ENCODE assay signal across 23 mouse cellular contexts in the genomic region with DNA sequence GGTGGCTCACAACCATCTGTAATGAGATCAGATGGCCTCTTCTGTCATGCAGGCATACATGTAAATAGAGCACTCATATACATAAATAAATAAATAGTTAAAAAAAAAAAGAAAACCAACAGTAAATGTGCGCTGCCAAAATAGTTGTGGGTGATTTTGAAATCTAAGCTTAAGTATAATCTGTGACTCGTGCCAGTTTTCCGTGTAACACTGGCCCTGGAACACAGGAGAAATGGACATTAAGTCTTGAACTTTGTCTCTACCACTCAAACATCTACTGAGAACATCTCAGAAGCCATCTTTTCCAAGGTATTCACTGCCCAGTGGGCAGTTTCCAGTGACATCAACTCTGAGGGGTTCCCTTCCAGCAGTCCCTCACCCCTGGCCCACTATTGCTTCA. TPM values are rescaled to one million over a fixed set of nuclear protein-coding genes. Genes with fewer than 3 reads are reported as not detected.
DNase-seq lines count a peak whose midpoint lies in the region; ATAC-seq lines count a peak whose summit lies in the region.
"Had no signal": no experiment of that assay in that cellular context is flagged by ENCODE, and none has a peak within 500 bp of the region (broad histone marks: within the 10 kb centered on the region; RNA-seq: fewer than 3 reads in every experiment).

No protein-coding gene starts in this region.

- H3K27ac ChIP-seq in brown adipose tissue, adult 24 weeks (replicated peaks; ENCODE audit: low read depth, low read length) = peak overlapping the region; percentile 60; the same call in 1 of the 2 replicates
- no peak overlapping the region for H3K27ac ChIP-seq in forebrain, embryonic 10.5 days
- no peak overlapping the region for H3K27ac ChIP-seq in intestine, embryonic 15.5 days
- H3K27ac ChIP-seq: forebrain, embryonic 12.5 days; forebrain, embryonic 15.5 days; heart, adult 2 months; heart, embryonic 10.5 days; heart, embryonic 13.5 days; hindbrain, embryonic 14.5 days had no signal

- H3K36me3 ChIP-seq in forebrain, embryonic 10.5 days (replicated peaks) = no peaks in the 10 kb centered on the region
- no peaks in the 10 kb centered on the region for H3K36me3 ChIP-seq in intestine, embryonic 15.5 days
- H3K36me3 ChIP-seq: forebrain, embryonic 12.5 days; forebrain, embryonic 15.5 days; G1E; heart, embryonic 10.5 days; heart, embryonic 13.5 days had no signal

- DNase-seq in 3134 (ENCODE audit: extremely low read depth, insufficient read length, low spot score) (peak; percentile 48), 3T3-L1 (ENCODE audit: low read depth, low spot score) (peak; percentile 79)
- DNase-seq in urinary bladder, postnatal 25 days (ENCODE audit: low spot score) = no peak
- no peak for DNase-seq in forebrain, embryonic 10.5 days (ENCODE audit: extremely low spot score, low spot score)
- DNase-seq: adrenal gland, adult 8-10 months; adrenal gland, postnatal 25 days; B cell, adult 2 months; cerebellum, adult 18-20 months; cerebellum, adult 9-10 months; cerebellum, postnatal 14 days; gastrocnemius, postnatal 25 days; heart, adult 2 months; heart, postnatal 14 days; heart, postnatal 4 days had no signal

- H3K4me3 ChIP-seq in brown adipose tissue, adult 24 weeks (ENCODE audit: insufficient read depth, low read depth, low read length) = no peak overlapping the region
- no peak overlapping the region for H3K4me3 ChIP-seq in forebrain, embryonic 10.5 days
- no peak overlapping the region for H3K4me3 ChIP-seq in intestine, embryonic 15.5 days (replicated peaks)
- H3K4me3 ChIP-seq: forebrain, embryonic 12.5 days; forebrain, embryonic 15.5 days; heart, adult 2 months; heart, embryonic 10.5 days; heart, embryonic 13.5 days had no signal

- H3K9ac ChIP-seq in intestine, embryonic 15.5 days = no peak overlapping the region
- H3K9ac ChIP-seq: forebrain, embryonic 12.5 days; forebrain, embryonic 15.5 days; heart, embryonic 13.5 days; hindbrain, embryonic 14.5 days had no signal

- no peaks in the 10 kb centered on the region for H3K9me3 ChIP-seq in forebrain, embryonic 10.5 days
- no peaks in the 10 kb centered on the region for H3K9me3 ChIP-seq in intestine, embryonic 15.5 days
- H3K9me3 ChIP-seq: forebrain, embryonic 12.5 days; forebrain, embryonic 15.5 days; G1E; heart, embryonic 10.5 days; heart, embryonic 13.5 days had no signal

- peaks cover 78% of the 10 kb centered on the region for H3K27me3 ChIP-seq in forebrain, embryonic 10.5 days (ENCODE audit: poor library complexity, severe bottlenecking)
- no peaks in the 10 kb centered on the region for H3K27me3 ChIP-seq in intestine, embryonic 15.5 days (replicated peaks)
- H3K27me3 ChIP-seq: CH12.LX; forebrain, embryonic 15.5 days; heart, embryonic 13.5 days had no signal

- H3K4me2 ChIP-seq in intestine, embryonic 15.5 days (replicated peaks) = no peak overlapping the region
- H3K4me2 ChIP-seq: forebrain, embryonic 12.5 days; forebrain, embryonic 15.5 days; heart, embryonic 13.5 days; hindbrain, embryonic 14.5 days had no signal

- 94% methylated on average over 3 of the region's 3 CpGs for WGBS in forebrain, embryonic 10.5 days
- WGBS in intestine, embryonic 15.5 days = 88% methylated on average over 3 of the region's 3 CpGs

- no peak for ATAC-seq in intestine, embryonic 15.5 days
- ATAC-seq: forebrain, embryonic 15.5 days had no signal

- H3K4me1 ChIP-seq in brown adipose tissue, adult 24 weeks (ENCODE audit: control insufficient read depth, insufficient read depth, insufficient read length, low read length) = no peaks in the 10 kb centered on the region; the same call in 1 of the 2 replicates
- no peaks in the 10 kb centered on the region for H3K4me1 ChIP-seq in forebrain, embryonic 10.5 days
- no peaks in the 10 kb centered on the region for H3K4me1 ChIP-seq in intestine, embryonic 15.5 days (replicated peaks)
- H3K4me1 ChIP-seq: forebrain, embryonic 12.5 days; forebrain, embryonic 15.5 days; heart, embryonic 10.5 days; heart, embryonic 13.5 days had no signal

RNA-seq across cellular contexts. Expression of a gene that starts 12.2 kb away (rescaled TPM):
- polyA plus RNA-seq in brown adipose tissue, adult 24 weeks (2012; ENCODE audit: insufficient read depth, insufficient read length, missing spikeins) = 49.9 and 54.6 TPM in 2 replicates
- polyA plus RNA-seq in forebrain, embryonic 10.5 days (2016; fragmentation: Nextera tagmentation; extraction: Ambion mirVana) = 0.15 and 0.30 TPM in 2 replicates
- 0.50 and 0.77 TPM in 2 replicates for polyA plus RNA-seq in intestine, embryonic 15.5 days (2015; fragmentation: Nextera tagmentation; extraction: Ambion mirVana)
- polyA plus RNA-seq: G1E had no signal

RNA-seq across cellular contexts. Expression of a gene that starts 57.2 kb away (rescaled TPM):
- polyA plus RNA-seq in brown adipose tissue, adult 24 weeks (2012; ENCODE audit: insufficient read depth, insufficient read length, missing spikeins) = 16.7 and 21.7 TPM in 2 replicates
- polyA plus RNA-seq in forebrain, embryonic 10.5 days (2016; fragmentation: Nextera tagmentation; extraction: Ambion mirVana) = 67.8 and 74.2 TPM in 2 replicates
- polyA plus RNA-seq in intestine, embryonic 15.5 days (2015; fragmentation: Nextera tagmentation; extraction: Ambion mirVana) = 48.4 and 56.2 TPM in 2 replicates

Comparison
In these comparisons a context has a peak if more than half of its experiments do, and no peak if none do; other contexts are left out.
1. DNase-seq: peak in 3134 (single experiment) and 3T3-L1 (single experiment); none in urinary bladder, postnatal 25 days (single experiment) and forebrain, embryonic 10.5 days (single experiment).
2. RNA of a gene that starts 12.2 kb away (polyA plus RNA-seq): 49.9 to 54.6 TPM in brown adipose tissue, adult 24 weeks; 0.50 to 0.77 TPM in intestine, embryonic 15.5 days and 0.15 to 0.30 TPM in forebrain, embryonic 10.5 days; every median in the first group is over 10 times any median in the second.